Mouse (Mus musculus) liver, postnatal 0 days (tissue): Measurements from ENCODE around the gene Gm10944. TPM values are rescaled to one million over a fixed set of nuclear protein-coding genes. Genes with fewer than 3 reads are reported as not detected.

Experiments used
- ATAC-seq: fragments of 200-750 bp; cut with Nextera tagmentation; 2 replicates; pipeline ENCODE4 v1.8.0; 2017; ENCODE audit warnings: mild to moderate bottlenecking, moderate library complexity
- DNase-seq: peaks from one replicate; pipeline ENCODE4 v3.0.0-alpha.2; 2016
- H3K27ac ChIP-seq: fragments of 300-500 bp; sonication (generic); 2 replicates; pipeline ENCODE4 v1.5.1; 2014; ENCODE audit warnings: antibody characterized with exemption, moderate library complexity, mild to moderate bottlenecking, low read depth
- H3K27me3 ChIP-seq: fragments of 300-500 bp; sonication (generic); 2 replicates; pipeline ENCODE4 v1.6.1; 2014; ENCODE audit warnings: low read length, control low read depth, mixed read lengths; ENCODE audit not compliant: insufficient read depth
- H3K36me3 ChIP-seq: fragments of 300-500 bp; sonication (generic); replicated peaks from 2 replicates; pipeline ENCODE4 v1.6.1; 2014; ENCODE audit warnings: mild to moderate bottlenecking, control low read depth, low read length, moderate library complexity, mixed read lengths; ENCODE audit not compliant: insufficient read depth
- H3K4me1 ChIP-seq: fragments of 300-500 bp; sonication (generic); 2 replicates; pipeline ENCODE4 v1.6.1; 2014; ENCODE audit warnings: antibody characterized with exemption, mild to moderate bottlenecking, control low read depth; ENCODE audit not compliant: insufficient read depth
- H3K4me2 ChIP-seq: fragments of 300-500 bp; sonication (generic); 2 replicates; pipeline ENCODE4 v1.6.1; 2014; ENCODE audit warnings: low read depth, mild to moderate bottlenecking, low read length, moderate library complexity, mixed read lengths
- H3K4me3 ChIP-seq: fragments of 300-500 bp; sonication (generic); 2 replicates; pipeline ENCODE4 v1.5.1; 2014; ENCODE audit warnings: low read depth, low read length
- H3K9ac ChIP-seq: fragments of 300-500 bp; sonication (generic); replicated peaks from 2 replicates; pipeline ENCODE4 v1.6.1; 2014; ENCODE audit warnings: mild to moderate bottlenecking, moderate library complexity
- H3K9me3 ChIP-seq: fragments of 300-500 bp; sonication (generic); 2 replicates; pipeline ENCODE4 v1.6.1; 2016; ENCODE audit warnings: mild to moderate bottlenecking, control low read depth, low read length, mixed read lengths
- CTCF ChIP-seq: sonication (generic); IDR thresholded peaks from 2 replicates; pipeline ENCODE4 v1.5.1; 2016; ENCODE audit warnings: antibody characterized with exemption, low read depth
- EP300 ChIP-seq: IDR thresholded peaks from 2 replicates; pipeline ENCODE4 v1.6.1; 2016; ENCODE audit warnings: antibody characterized with exemption, low read depth, mild to moderate bottlenecking
- WGBS: fragments of 180-500 bp; shearing (Covaris S2); extraction: QIAGEN DNeasy Blood & Tissue Kit; methylation state at CpG from one replicate; pipeline ENCODE4 v1.1.7; 2014; ENCODE audit not compliant: insufficient replicate concordance; 5-methylcytosine and 5-hydroxymethylcytosine counted together
- polyA plus RNA-seq: library from polyadenylated mRNA; unstranded; fragments of >200 nt; fragmentation: Nextera tagmentation; extraction: Ambion mirVana; gene quantifications from 2 replicates; pipeline ENCODE4 v1.2.1, GENCODE M21; 2015

Gene Gm10944
- polyA plus RNA-seq, 1 experiment from 2014 or later = not detected

DNA sequence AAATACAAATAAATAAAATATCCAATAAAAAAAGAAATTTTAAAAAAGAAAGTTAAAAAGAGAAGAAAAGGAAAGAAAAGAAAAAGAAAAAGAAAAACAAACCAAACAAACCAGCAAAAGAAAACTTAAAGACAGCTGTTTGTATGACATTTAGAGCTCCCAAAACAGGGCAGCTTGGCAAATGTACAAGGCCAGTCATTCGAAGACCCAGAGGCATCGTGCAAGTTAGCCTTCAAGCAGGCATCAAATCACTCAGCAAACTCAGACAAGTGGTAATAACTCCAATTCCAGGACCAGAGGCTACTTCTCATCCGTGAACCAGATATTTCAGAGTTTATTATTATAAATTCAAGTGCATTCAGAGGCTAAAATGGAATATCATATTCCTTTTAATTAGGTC is 45.4 kb downstream of the Gm10944 start:
- no peak for ATAC-seq
- no peaks in the 10 kb centered on the region for H3K9me3 ChIP-seq
- no peak overlapping the region for H3K27ac ChIP-seq
- no peaks in the 10 kb centered on the region for H3K36me3 ChIP-seq
- H3K27me3 ChIP-seq = no peaks in the 10 kb centered on the region
- TF ChIP-seq EP300 (no peak), CTCF (no peak)
- H3K4me3 ChIP-seq = no peak overlapping the region
- H3K4me1 ChIP-seq = no peaks in the 10 kb centered on the region
- 73% methylated on average over 3 of the region's 3 CpGs for WGBS
- no peak overlapping the region for H3K9ac ChIP-seq
- H3K4me2 ChIP-seq = no peak overlapping the region
- DNase-seq = no peak

Other genes starting within 250 kb of the Gm10944 start
- gene Adgb, start 209.0 kb upstream of the Gm10944 start, polyA plus RNA-seq = 0.78 and 0.81 TPM in 2 replicates
- gene Rab32, start 123.1 kb upstream of the Gm10944 start, polyA plus RNA-seq = 23.6 and 25.3 TPM in 2 replicates